Mouse (Mus musculus) intestine, embryonic 14.5 days (tissue): ENCODE measurements around the gene Ttc7b. TPM values are rescaled to one million over a fixed set of nuclear protein-coding genes. Genes with fewer than 3 reads are reported as not detected.
A peak's percentile ranks its signal among the peaks of the same experiment; 100 is the strongest.

Source experiments
- ATAC-seq: fragments of 200-750 bp; cut with Nextera tagmentation; replicated peaks from 2 replicates; pipeline ENCODE4 v1.8.0; 2017; ENCODE audit warnings: low read depth, moderate number of reproducible peaks, moderate TSS enrichment, moderate library complexity; ENCODE audit not compliant: low FRiP score, low TSS enrichment
- DNase-seq: peaks from one replicate; pipeline ENCODE4 v3.0.0-alpha.2; 2018; ENCODE audit warnings: low spot score
- H3K27ac ChIP-seq: fragments of 300-500 bp; sonication (generic); 2 replicates; pipeline ENCODE4 v1.5.1; 2014; ENCODE audit warnings: low read depth, mild to moderate bottlenecking, control low read depth
- H3K27me3 ChIP-seq: fragments of 300-500 bp; sonication (generic); replicated peaks from 2 replicates; pipeline ENCODE4 v1.6.1; 2014; ENCODE audit warnings: low read length, control low read depth; ENCODE audit not compliant: control insufficient read depth, insufficient read depth
- H3K36me3 ChIP-seq: fragments of 300-500 bp; sonication (generic); 2 replicates; pipeline ENCODE4 v1.6.1; 2014; ENCODE audit warnings: low read length, control low read depth; ENCODE audit not compliant: control insufficient read depth, insufficient read depth
- H3K4me1 ChIP-seq: fragments of 300-500 bp; sonication (generic); replicated peaks from 2 replicates; pipeline ENCODE4 v1.6.1; 2014; ENCODE audit warnings: low read length, control low read depth, mixed read lengths; ENCODE audit not compliant: control insufficient read depth, insufficient read depth
- H3K4me2 ChIP-seq: fragments of 300-500 bp; sonication (generic); 2 replicates; pipeline ENCODE4 v1.6.1; 2014; ENCODE audit warnings: low read length
- H3K4me3 ChIP-seq: fragments of 300-500 bp; sonication (generic); 2 replicates; pipeline ENCODE4 v1.5.1; 2014; ENCODE audit warnings: low read depth, low read length, control low read depth, mixed read lengths
- H3K9ac ChIP-seq: fragments of 300-500 bp; sonication (generic); 2 replicates; pipeline ENCODE4 v1.6.1; 2014; ENCODE audit warnings: mild to moderate bottlenecking, low read length
- H3K9me3 ChIP-seq: fragments of 300-500 bp; sonication (generic); 2 replicates; pipeline ENCODE4 v1.6.1; 2016; ENCODE audit warnings: low read length, control low read depth; ENCODE audit not compliant: control insufficient read depth
- WGBS: fragments of 180-500 bp; shearing (Covaris S2); extraction: QIAGEN DNeasy Blood & Tissue Kit; methylation state at CpG from one replicate; pipeline ENCODE4 v1.1.7; 2014; 5-methylcytosine and 5-hydroxymethylcytosine counted together
- polyA plus RNA-seq: library from polyadenylated mRNA; unstranded; fragments of >200 nt; fragmentation: Nextera tagmentation; extraction: Ambion mirVana; gene quantifications from 2 replicates; pipeline ENCODE4 v1.2.1, GENCODE M21; 2014

The Ttc7b gene
- polyA plus RNA-seq, 1 experiment from 2014 or later, result 5.9 TPM

- H3K4me3 ChIP-seq, result no peak overlapping the region
- H3K27ac ChIP-seq, result no peak overlapping the region
- H3K4me2 ChIP-seq, result no peak overlapping the region
- no peak overlapping the region for H3K9ac ChIP-seq
- no peak for DNase-seq
- ATAC-seq, result no peak
- H3K36me3 ChIP-seq, result peaks cover 16% of the 10 kb centered on the region
- WGBS, result 74% methylated on average over 11 of the region's 11 CpGs
- H3K4me1 ChIP-seq, result peaks cover 23% of the 10 kb centered on the region
- H3K27me3 ChIP-seq, result no peaks in the 10 kb centered on the region
- H3K9me3 ChIP-seq, result no peaks in the 10 kb centered on the region
Observed at GRCm38 (mm10) chr12:100406094-100406493, 114.5 kb downstream of the Ttc7b start.

GRCm38 (mm10) chr12:100405512-100406030, 115.1 kb downstream of the Ttc7b start:
- no peak for DNase-seq
- H3K27ac ChIP-seq, result no peak overlapping the region
- H3K36me3 ChIP-seq, result peaks cover 21% of the 10 kb centered on the region
- H3K4me3 ChIP-seq, result no peak overlapping the region
- no peak overlapping the region for H3K4me2 ChIP-seq
- no peaks in the 10 kb centered on the region for H3K27me3 ChIP-seq
- peaks cover 23% of the 10 kb centered on the region for H3K4me1 ChIP-seq
- no peaks in the 10 kb centered on the region for H3K9me3 ChIP-seq
- ATAC-seq, result no peak
- WGBS, result 87% methylated on average over 8 of the region's 8 CpGs
- no peak overlapping the region for H3K9ac ChIP-seq

GRCm38 (mm10) chr12:100404430-100404829, 116.2 kb downstream of the Ttc7b start:
- H3K4me2 ChIP-seq, result no peak overlapping the region
- no peak for DNase-seq
- no peaks in the 10 kb centered on the region for H3K27me3 ChIP-seq
- H3K9ac ChIP-seq, result no peak overlapping the region
- WGBS, result 38% methylated on average over 3 of the region's 3 CpGs
- no peak overlapping the region for H3K4me3 ChIP-seq
- H3K36me3 ChIP-seq, result peaks cover 21% of the 10 kb centered on the region
- peak overlapping the region; percentile 41; the same call in 1 of the 2 replicates for H3K27ac ChIP-seq
- peaks cover 24% of the 10 kb centered on the region for H3K4me1 ChIP-seq
- ATAC-seq, result no peak; the same call in 1 of the 2 replicates
- no peaks in the 10 kb centered on the region for H3K9me3 ChIP-seq

GRCm38 (mm10) chr12:100403005-100403324, 117.7 kb downstream of the Ttc7b start:
- peaks cover 21% of the 10 kb centered on the region for H3K36me3 ChIP-seq
- H3K4me3 ChIP-seq, result no peak overlapping the region
- WGBS, result 82% methylated on average over 4 of the region's 4 CpGs
- H3K9me3 ChIP-seq, result no peaks in the 10 kb centered on the region
- H3K4me2 ChIP-seq, result no peak overlapping the region
- no peaks in the 10 kb centered on the region for H3K27me3 ChIP-seq
- peaks cover 34% of the 10 kb centered on the region for H3K4me1 ChIP-seq
- no peak overlapping the region for H3K27ac ChIP-seq
- no peak for ATAC-seq
- H3K9ac ChIP-seq, result no peak overlapping the region
- DNase-seq, result no peak

GRCm38 (mm10) chr12:100402296-100403004, 118.2 kb downstream of the Ttc7b start:
- no peak for ATAC-seq
- Histone ChIP-seq H3K36me3 (peaks cover 21% of the 10 kb centered on the region), H3K4me1 (peaks cover 32% of the 10 kb centered on the region), H3K9me3 (no peaks in the 10 kb centered on the region), H3K4me3 (no peak overlapping the region), H3K4me2 (no peak overlapping the region), H3K27ac (no peak overlapping the region), H3K9ac (no peak overlapping the region), H3K27me3 (no peaks in the 10 kb centered on the region)
- WGBS, result 83% methylated on average over 10 of the region's 10 CpGs
- no peak for DNase-seq

GRCm38 (mm10) chr12:100400119-100400518, 120.5 kb downstream of the Ttc7b start:
- H3K9ac ChIP-seq, result no peak overlapping the region
- ATAC-seq, result no peak
- no peaks in the 10 kb centered on the region for H3K27me3 ChIP-seq
- H3K4me3 ChIP-seq, result no peak overlapping the region
- no peak overlapping the region for H3K4me2 ChIP-seq
- H3K36me3 ChIP-seq, result peaks cover 21% of the 10 kb centered on the region
- H3K9me3 ChIP-seq, result no peaks in the 10 kb centered on the region
- no peak overlapping the region for H3K27ac ChIP-seq
- no peak for DNase-seq
- WGBS, result 93% methylated on average over 3 of the region's 3 CpGs
- peaks cover 18% of the 10 kb centered on the region for H3K4me1 ChIP-seq

- Histone ChIP-seq H3K4me1 (peaks cover 15% of the 10 kb centered on the region), H3K27me3 (no peaks in the 10 kb centered on the region), H3K27ac (0 out of 2 replicates have a peak overlapping the region, but pooled peaks have one; percentile 6), H3K9me3 (no peaks in the 10 kb centered on the region), H3K4me3 (no peak overlapping the region), H3K9ac (no peak overlapping the region), H3K4me2 (no peak overlapping the region), H3K36me3 (peaks cover 24% of the 10 kb centered on the region)
- no peak for ATAC-seq
- no peak for DNase-seq
- 62% methylated on average over 5 of the region's 5 CpGs for whole genome bisulfite sequencing
Observed at GRCm38 (mm10) chr12:100399126-100399727, 121.4 kb downstream of the Ttc7b start.

- Histone ChIP-seq H3K27ac (peak overlapping the region; percentile 23; the same call in 1 of the 2 replicates), H3K4me3 (no peak overlapping the region), H3K9me3 (no peaks in the 10 kb centered on the region), H3K36me3 (peaks cover 24% of the 10 kb centered on the region), H3K27me3 (no peaks in the 10 kb centered on the region), H3K9ac (no peak overlapping the region), H3K4me2 (no peak overlapping the region), H3K4me1 (peaks cover 12% of the 10 kb centered on the region)
- 64% methylated on average over 8 of the region's 8 CpGs for WGBS
- DNase-seq (no peak), ATAC-seq (no peak)
Observed at GRCm38 (mm10) chr12:100398268-100398943, 122.2 kb downstream of the Ttc7b start.
